Mouse (Mus musculus) heart, embryonic 15.5 days (tissue): ENCODE measurements around the gene Atg4b. TPM values are rescaled to one million over a fixed set of nuclear protein-coding genes. Genes with fewer than 3 reads are reported as not detected.

Experiments
- ATAC-seq: fragments of 200-750 bp; cut with Nextera tagmentation; replicated peaks from 2 replicates; pipeline ENCODE4 v1.8.0; 2017; ENCODE audit warnings: low read depth, moderate TSS enrichment; ENCODE audit not compliant: insufficient number of reproducible peaks, insufficient read depth, low FRiP score
- H3K27ac ChIP-seq: fragments of 300-500 bp; sonication (generic); 2 replicates; pipeline ENCODE4 v1.5.1; 2015; ENCODE audit warnings: mild to moderate bottlenecking, inconsistent platforms
- H3K27me3 ChIP-seq: fragments of 300-500 bp; sonication (generic); 2 replicates; pipeline ENCODE4 v1.6.1; 2015; ENCODE audit warnings: inconsistent platforms
- H3K36me3 ChIP-seq: fragments of 300-500 bp; sonication (generic); 2 replicates; pipeline ENCODE4 v1.6.1; 2015; ENCODE audit warnings: mild to moderate bottlenecking, inconsistent platforms
- H3K4me1 ChIP-seq: fragments of 300-500 bp; sonication (generic); replicated peaks from 2 replicates; pipeline ENCODE4 v1.6.1; 2015; ENCODE audit warnings: inconsistent platforms
- H3K4me2 ChIP-seq: fragments of 300-500 bp; sonication (generic); 2 replicates; pipeline ENCODE4 v1.6.1; 2015; ENCODE audit warnings: inconsistent platforms, mild to moderate bottlenecking, moderate library complexity
- H3K4me3 ChIP-seq: fragments of 300-500 bp; sonication (generic); 2 replicates; pipeline ENCODE4 v1.5.1; 2015; ENCODE audit warnings: mild to moderate bottlenecking, inconsistent platforms
- H3K9ac ChIP-seq: fragments of 300-500 bp; sonication (generic); 2 replicates; pipeline ENCODE4 v1.6.1; 2015; ENCODE audit warnings: mild to moderate bottlenecking, inconsistent platforms
- H3K9me3 ChIP-seq: fragments of 300-500 bp; sonication (generic); replicated peaks from 2 replicates; pipeline ENCODE4 v1.6.1; 2016; ENCODE audit warnings: inconsistent platforms
- WGBS: fragments of 180-500 bp; shearing (Covaris S2); methylation state at CpG from one replicate; pipeline ENCODE4 v1.1.7; 2015; ENCODE audit warnings: mixed read lengths; 5-methylcytosine and 5-hydroxymethylcytosine counted together
- polyA plus RNA-seq: library from polyadenylated mRNA; unstranded; fragments of >200 nt; fragmentation: Nextera tagmentation; extraction: Ambion mirVana; gene quantifications from 2 replicates; pipeline ENCODE4 v1.2.1, GENCODE M21; 2015

Gene Atg4b
- polyA plus RNA-seq: 56.1 and 57.6 TPM in 2 replicates

DNA sequence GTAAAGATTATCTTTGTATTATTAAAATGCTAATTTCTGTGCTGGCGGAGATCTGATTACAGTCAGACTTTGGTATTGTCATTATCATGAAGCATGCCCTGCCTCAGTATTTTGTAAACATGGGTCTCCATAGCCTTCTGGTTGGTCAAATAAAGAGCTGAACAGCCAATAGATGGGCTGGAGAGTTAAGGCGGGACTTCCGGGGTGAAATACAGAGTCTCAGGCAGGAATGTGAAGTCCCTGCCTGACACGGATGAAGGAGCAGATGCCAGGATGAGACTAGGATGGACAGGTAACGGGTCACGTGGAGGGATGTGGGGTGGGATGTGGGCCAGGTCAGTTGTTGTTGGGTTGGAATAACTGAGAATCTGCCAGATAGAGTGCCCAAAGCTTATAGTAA is at the start of gene Atg4b:
Atg4b (plus strand) TSS at position 211 of the 400 bp plus-strand sequence.
- peaks cover 20% of the 10 kb centered on the region for H3K4me1 ChIP-seq
- no peak within 1 kb of the TSS for H3K9ac ChIP-seq
- no peak within 1 kb of the TSS for H3K4me3 ChIP-seq
- H3K27me3 ChIP-seq: no peaks in the 10 kb centered on the region
- H3K9me3 ChIP-seq: no peaks in the 10 kb centered on the region
- peaks cover 18% of the 10 kb centered on the region; the same call in 1 of the 2 replicates for H3K36me3 ChIP-seq
- H3K27ac ChIP-seq: no peak within 1 kb of the TSS
- 79% methylated on average over 6 of the region's 6 CpGs for WGBS
- ATAC-seq: no peak
- no peak within 1 kb of the TSS for H3K4me2 ChIP-seq

- no peaks in the 10 kb centered on the region for H3K9me3 ChIP-seq
- peaks cover 8% of the 10 kb centered on the region for H3K4me1 ChIP-seq
- H3K9ac ChIP-seq: no peak overlapping the region
- H3K27me3 ChIP-seq: no peaks in the 10 kb centered on the region
- no peak overlapping the region for H3K4me2 ChIP-seq
- no peak for ATAC-seq
- 0 out of 2 replicates have a peak, but pooled peaks cover 20% of the 10 kb centered on the region for H3K36me3 ChIP-seq
- H3K4me3 ChIP-seq: no peak overlapping the region
- H3K27ac ChIP-seq: no peak overlapping the region
- 45% methylated on average over 1 of the region's 1 CpGs for WGBS
Measured at GRCm38 (mm10) chr1:93702106-93702505, 49.2 kb upstream of the Atg4b start.

DNA sequence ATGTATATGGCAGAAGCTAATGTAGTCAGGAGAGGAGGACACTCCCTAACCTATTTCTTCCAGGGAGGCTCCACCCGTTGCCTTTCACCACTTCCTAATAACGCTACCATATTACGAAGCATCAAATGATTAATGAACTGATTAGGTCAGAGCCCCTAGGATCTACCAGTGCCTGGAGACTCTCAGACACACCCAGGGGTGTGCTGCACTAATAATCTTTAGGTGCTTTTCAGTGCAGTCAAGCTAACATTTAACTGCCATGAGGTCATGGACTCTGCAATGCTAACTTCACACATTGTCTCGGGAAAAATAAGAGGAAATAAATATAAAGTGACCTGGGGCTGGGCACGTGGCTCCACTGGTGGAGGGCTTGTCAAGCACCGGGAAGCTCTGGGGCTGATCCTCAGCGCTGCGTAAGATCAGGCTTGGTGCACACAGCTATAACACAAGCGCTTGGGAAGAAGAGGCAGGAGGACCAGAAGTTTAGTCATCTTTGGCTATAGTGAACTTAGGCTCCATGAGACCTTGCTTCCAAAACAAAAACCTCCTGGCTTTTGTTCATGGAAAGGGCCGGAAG is 47.7 kb upstream of the Atg4b start:
- 82% methylated on average over 10 of the region's 10 CpGs for WGBS
- Histone ChIP-seq H3K4me2 (no peak overlapping the region), H3K36me3 (0 out of 2 replicates have a peak, but pooled peaks cover 24% of the 10 kb centered on the region), H3K27ac (no peak overlapping the region), H3K9me3 (no peaks in the 10 kb centered on the region), H3K4me1 (no peaks in the 10 kb centered on the region), H3K4me3 (no peak overlapping the region), H3K9ac (no peak overlapping the region), H3K27me3 (no peaks in the 10 kb centered on the region)
- no peak for ATAC-seq

GRCm38 (mm10) chr1:93704341-93704740 is 47.0 kb upstream of the Atg4b start:
- H3K27me3 ChIP-seq: no peaks in the 10 kb centered on the region
- 85% methylated on average over 9 of the region's 9 CpGs for WGBS
- H3K27ac ChIP-seq: no peak overlapping the region
- H3K4me3 ChIP-seq: no peak overlapping the region
- no peak overlapping the region for H3K9ac ChIP-seq
- ATAC-seq: no peak
- H3K36me3 ChIP-seq: 0 out of 2 replicates have a peak, but pooled peaks cover 24% of the 10 kb centered on the region
- no peak overlapping the region for H3K4me2 ChIP-seq
- no peaks in the 10 kb centered on the region for H3K4me1 ChIP-seq
- H3K9me3 ChIP-seq: no peaks in the 10 kb centered on the region

DNA sequence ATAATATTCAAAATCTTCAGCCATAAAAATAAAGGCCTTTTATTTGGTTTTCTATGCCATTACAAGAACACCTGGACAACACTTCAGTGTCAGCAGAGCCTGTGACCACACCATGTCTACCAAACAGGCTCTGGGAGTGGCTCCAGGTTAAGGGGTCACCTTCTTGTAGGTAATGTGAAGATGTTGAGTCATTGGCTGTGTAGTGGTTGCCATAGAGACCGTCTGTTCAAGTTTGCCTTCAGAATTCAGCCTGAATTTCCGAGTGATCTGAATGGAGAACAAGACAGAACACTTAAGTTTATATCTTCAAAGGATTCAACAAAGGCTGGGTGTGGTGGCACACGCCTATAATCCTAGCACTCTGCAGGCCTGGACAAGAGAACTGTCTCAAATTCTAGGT is 45.9 kb upstream of the Atg4b start:
- 75% methylated on average over 3 of the region's 3 CpGs for WGBS
- no peaks in the 10 kb centered on the region for H3K27me3 ChIP-seq
- no peak overlapping the region for H3K27ac ChIP-seq
- H3K4me3 ChIP-seq: no peak overlapping the region
- no peaks in the 10 kb centered on the region for H3K4me1 ChIP-seq
- no peak overlapping the region for H3K4me2 ChIP-seq
- H3K9ac ChIP-seq: no peak overlapping the region
- H3K9me3 ChIP-seq: no peaks in the 10 kb centered on the region
- 0 out of 2 replicates have a peak, but pooled peaks cover 24% of the 10 kb centered on the region for H3K36me3 ChIP-seq
- ATAC-seq: no peak

DNA sequence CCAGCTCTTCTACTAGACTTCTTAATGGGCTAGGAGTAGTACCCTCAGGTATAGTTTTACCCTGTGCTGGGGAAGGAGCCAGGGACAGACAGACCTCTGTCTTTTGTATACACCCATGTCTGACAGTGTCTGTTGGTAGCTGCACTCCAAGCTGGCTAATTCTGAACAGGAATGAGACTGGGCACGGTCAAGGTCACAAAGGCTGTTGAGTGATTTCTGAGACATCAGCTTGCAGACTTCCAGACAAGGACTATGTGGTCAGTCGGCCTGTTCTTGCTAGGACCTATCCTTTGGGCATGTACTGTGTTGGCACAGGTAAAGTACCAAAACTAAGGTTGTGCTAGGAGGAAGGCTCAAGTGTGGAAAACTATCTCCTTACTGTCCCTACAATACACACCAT is 35.1 kb upstream of the Atg4b start:
- no peaks in the 10 kb centered on the region for H3K9me3 ChIP-seq
- no peaks in the 10 kb centered on the region for H3K27me3 ChIP-seq
- no peak overlapping the region for H3K4me3 ChIP-seq
- no peak overlapping the region for H3K9ac ChIP-seq
- no peak overlapping the region for H3K27ac ChIP-seq
- H3K4me1 ChIP-seq: peaks cover 19% of the 10 kb centered on the region
- no peak for ATAC-seq
- H3K36me3 ChIP-seq: peaks cover 12% of the 10 kb centered on the region
- H3K4me2 ChIP-seq: no peak overlapping the region
- 60% methylated on average over 2 of the region's 2 CpGs for WGBS

DNA sequence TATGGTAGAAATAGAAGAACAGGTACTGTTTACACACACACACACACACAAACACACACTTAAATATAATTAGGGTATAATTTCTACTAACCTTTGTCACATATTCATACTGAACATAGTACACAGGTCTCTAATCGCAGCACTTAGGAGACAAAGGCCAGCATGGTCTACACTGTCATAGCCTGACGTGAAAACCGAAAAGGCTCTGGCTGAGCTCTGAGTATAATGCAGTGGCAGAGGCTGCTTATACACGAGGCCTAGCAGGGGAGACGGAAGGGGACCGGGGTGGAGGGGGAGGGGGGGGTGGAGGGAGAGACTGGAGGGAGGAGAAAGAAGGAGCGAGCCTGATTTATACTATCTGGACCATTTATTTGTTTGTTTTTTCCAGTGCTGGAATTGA is 29.7 kb upstream of the Atg4b start:
- H3K9ac ChIP-seq: no peak overlapping the region
- no peaks in the 10 kb centered on the region for H3K27me3 ChIP-seq
- no peak for ATAC-seq
- H3K27ac ChIP-seq: no peak overlapping the region
- no peaks in the 10 kb centered on the region for H3K9me3 ChIP-seq
- peaks cover 7% of the 10 kb centered on the region; the same call in 1 of the 2 replicates for H3K36me3 ChIP-seq
- no peak overlapping the region for H3K4me2 ChIP-seq
- WGBS: 59% methylated on average over 7 of the region's 7 CpGs
- H3K4me3 ChIP-seq: no peak overlapping the region
- H3K4me1 ChIP-seq: peaks cover 10% of the 10 kb centered on the region; the same call in 1 of the 2 replicates

- ATAC-seq: no peak
- Histone ChIP-seq H3K4me2 (no peak overlapping the region), H3K36me3 (0 out of 2 replicates have a peak, but pooled peaks cover 7% of the 10 kb centered on the region), H3K27me3 (no peaks in the 10 kb centered on the region), H3K4me3 (no peak overlapping the region), H3K4me1 (peaks cover 12% of the 10 kb centered on the region; the same call in 1 of the 2 replicates), H3K9ac (no peak overlapping the region), H3K27ac (no peak overlapping the region), H3K9me3 (no peaks in the 10 kb centered on the region)
- 80% methylated on average over 3 of the region's 3 CpGs for WGBS
Measured at GRCm38 (mm10) chr1:93724623-93725022, 26.7 kb upstream of the Atg4b start.

- Histone ChIP-seq H3K27ac (no peak overlapping the region), H3K4me3 (no peak overlapping the region), H3K4me2 (no peak overlapping the region), H3K9me3 (no peaks in the 10 kb centered on the region), H3K36me3 (0 out of 2 replicates have a peak, but pooled peaks cover 7% of the 10 kb centered on the region), H3K9ac (no peak overlapping the region), H3K27me3 (no peaks in the 10 kb centered on the region), H3K4me1 (peaks cover 10% of the 10 kb centered on the region; the same call in 1 of the 2 replicates)
- 66% methylated on average over 5 of the region's 5 CpGs for WGBS
- ATAC-seq: peak; percentile 34; the same call in 1 of the 2 replicates
Measured at GRCm38 (mm10) chr1:93725665-93726064, 25.6 kb upstream of the Atg4b start.

DNA sequence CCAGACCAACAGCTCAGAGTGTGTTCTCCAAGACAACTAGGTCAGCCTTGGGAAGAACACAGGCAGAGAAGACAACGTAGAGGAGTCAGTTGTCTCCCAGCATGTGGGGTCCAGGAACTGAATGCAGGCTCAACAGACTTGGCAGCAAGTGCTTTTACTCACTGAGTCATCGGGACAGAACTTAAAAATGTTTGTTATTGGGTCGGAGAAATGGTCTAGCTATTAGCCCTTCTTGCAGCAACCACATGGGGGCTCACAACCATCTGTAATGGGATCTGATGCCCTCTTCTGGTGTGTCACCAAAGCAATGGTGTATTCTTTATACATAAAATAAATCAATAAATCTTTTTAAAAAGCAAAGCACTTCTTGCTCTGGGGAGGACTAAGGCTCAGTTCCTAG is 25.2 kb upstream of the Atg4b start:
- ATAC-seq: no peak
- Histone ChIP-seq H3K4me1 (peaks cover 10% of the 10 kb centered on the region; the same call in 1 of the 2 replicates), H3K27me3 (no peaks in the 10 kb centered on the region), H3K36me3 (0 out of 2 replicates have a peak, but pooled peaks cover 7% of the 10 kb centered on the region), H3K9ac (no peak overlapping the region), H3K27ac (no peak overlapping the region), H3K4me3 (no peak overlapping the region), H3K9me3 (no peaks in the 10 kb centered on the region), H3K4me2 (no peak overlapping the region)
- 79% methylated on average over 3 of the region's 3 CpGs for WGBS

DNA sequence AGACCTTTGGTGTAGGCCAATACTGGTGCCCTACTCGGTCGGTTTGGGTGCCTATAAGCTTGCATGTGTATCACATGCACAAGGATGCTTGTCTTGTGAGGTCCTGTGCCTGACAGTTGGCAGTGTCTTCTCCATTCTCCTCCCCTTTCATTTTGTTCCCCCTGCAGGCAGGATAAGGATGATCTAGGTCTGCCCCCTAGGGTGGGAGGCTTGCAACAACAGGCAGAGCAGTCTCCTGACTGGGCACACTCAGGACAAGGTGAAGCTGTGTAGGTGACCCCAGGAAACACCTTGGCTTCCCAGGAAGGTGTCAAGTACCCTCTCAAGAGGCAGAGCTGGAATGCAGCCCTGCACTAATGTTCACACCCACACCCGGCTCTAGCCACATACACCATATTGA is 24.3 kb upstream of the Atg4b start:
- Histone ChIP-seq H3K4me1 (peaks cover 14% of the 10 kb centered on the region), H3K27me3 (no peaks in the 10 kb centered on the region), H3K4me3 (no peak overlapping the region), H3K27ac (no peak overlapping the region), H3K9ac (no peak overlapping the region), H3K4me2 (no peak overlapping the region), H3K9me3 (no peaks in the 10 kb centered on the region), H3K36me3 (0 out of 2 replicates have a peak, but pooled peaks cover 7% of the 10 kb centered on the region)
- 51% methylated on average over 3 of the region's 3 CpGs for WGBS
- ATAC-seq: peak; percentile 53

GRCm38 (mm10) chr1:93731103-93731502 is 20.2 kb upstream of the Atg4b start:
- Histone ChIP-seq H3K4me3 (0 out of 2 replicates have a peak overlapping the region, but pooled peaks have one; percentile 9), H3K4me1 (peaks cover 13% of the 10 kb centered on the region), H3K9ac (no peak overlapping the region), H3K4me2 (peak overlapping the region; percentile 38), H3K9me3 (no peaks in the 10 kb centered on the region), H3K27me3 (no peaks in the 10 kb centered on the region), H3K36me3 (no peaks in the 10 kb centered on the region), H3K27ac (no peak overlapping the region)
- WGBS: 86% methylated on average over 5 of the region's 5 CpGs
- ATAC-seq: no peak
